Comparison of ENCODE assay signal across 9 mouse cellular contexts in the genomic region with DNA sequence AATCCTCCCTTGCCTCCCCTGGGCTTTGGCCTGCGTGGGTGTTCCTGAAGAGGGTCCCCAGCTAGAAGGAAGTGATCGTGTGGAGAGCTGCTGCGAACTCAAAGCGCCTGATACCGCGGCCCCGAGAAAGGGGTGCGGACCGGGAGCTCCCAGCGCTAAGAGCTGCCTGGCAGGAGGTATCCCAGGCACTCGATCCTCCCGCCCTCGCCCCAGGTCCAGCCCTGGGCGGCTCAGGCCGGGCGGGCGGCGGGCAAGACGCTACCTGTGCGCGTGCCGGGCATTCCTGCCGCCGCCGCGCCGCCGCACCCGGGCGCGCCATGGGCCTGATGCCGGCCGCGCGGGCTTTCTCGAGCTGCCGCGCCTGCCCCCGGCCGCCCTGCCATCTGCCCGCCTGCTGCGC.
DNase-seq lines count a peak whose midpoint lies in the region; ATAC-seq lines count a peak whose summit lies in the region.
"Had no signal": no experiment of that assay in that cellular context is flagged by ENCODE, and none has a peak within 500 bp of the region (broad histone marks: within the 10 kb centered on the region; RNA-seq: fewer than 3 reads in every experiment).

No protein-coding gene starts in this region.

- H3K36me3 ChIP-seq in liver, embryonic 11.5 days (ENCODE audit: control insufficient read depth, insufficient read depth, low read length), result no peaks in the 10 kb centered on the region
- H3K36me3 ChIP-seq in intestine, embryonic 14.5 days (ENCODE audit: control insufficient read depth, insufficient read depth, low read length), result no peaks in the 10 kb centered on the region
- no peaks in the 10 kb centered on the region for H3K36me3 ChIP-seq in lung, embryonic 16.5 days (ENCODE audit: control insufficient read depth, insufficient read depth, low read length)

- H3K9ac ChIP-seq in liver, embryonic 11.5 days (ENCODE audit: low read depth, low read length), result no peak overlapping the region
- peak overlapping the region; percentile 44 for H3K9ac ChIP-seq in intestine, embryonic 14.5 days (ENCODE audit: low read length)
- H3K9ac ChIP-seq in lung, embryonic 16.5 days (ENCODE audit: low read length), result peak overlapping the region; percentile 68

- WGBS in liver, embryonic 11.5 days, result 1% methylated on average over 32 of the region's 42 CpGs
- under 1% methylated on average over 42 of the region's 42 CpGs for WGBS in intestine, embryonic 14.5 days
- 1% methylated on average over 39 of the region's 42 CpGs for WGBS in lung, embryonic 16.5 days

- peak overlapping the region; percentile 69 for H3K4me2 ChIP-seq in liver, embryonic 11.5 days
- H3K4me2 ChIP-seq in intestine, embryonic 14.5 days (ENCODE audit: low read length), result peak overlapping the region; percentile 85
- peak overlapping the region; percentile 66 for H3K4me2 ChIP-seq in lung, embryonic 16.5 days (ENCODE audit: low read depth, low read length)

- DNase-seq in liver, embryonic 11.5 days (ENCODE audit: low spot score), result peak; percentile 41
- DNase-seq in liver (no peak), MN1 (ENCODE audit: low spot score) (no peak)
- DNase-seq in intestine, embryonic 14.5 days (ENCODE audit: low spot score), result peak; percentile 66
- peak; percentile 74 for DNase-seq in urinary bladder, postnatal 14 days (ENCODE audit: low spot score)
- DNase-seq in testis, postnatal 14 days (ENCODE audit: low spot score), result no peak

- H3K4me3 ChIP-seq in liver, embryonic 11.5 days (ENCODE audit: low read depth, low read length), result peak overlapping the region; percentile 42
- peak overlapping the region; percentile 37 for H3K4me3 ChIP-seq in intestine, embryonic 14.5 days (ENCODE audit: low read depth, low read length)
- peak overlapping the region; percentile 49 for H3K4me3 ChIP-seq in lung, embryonic 16.5 days (ENCODE audit: low read length)

- H3K4me1 ChIP-seq in liver, embryonic 11.5 days (replicated peaks; ENCODE audit: control insufficient read depth, insufficient read depth, low read length), result peaks cover under 1% of the 10 kb centered on the region; the same call in 1 of the 2 replicates
- peaks cover 4% of the 10 kb centered on the region; the same call in 1 of the 2 replicates for H3K4me1 ChIP-seq in intestine, embryonic 14.5 days (replicated peaks; ENCODE audit: control insufficient read depth, insufficient read depth, low read length)
- H3K4me1 ChIP-seq in lung, embryonic 16.5 days (replicated peaks; ENCODE audit: control insufficient read depth, insufficient read depth, low read length), result peaks cover 47% of the 10 kb centered on the region

- peaks cover 38% of the 10 kb centered on the region for H3K27me3 ChIP-seq in liver, embryonic 11.5 days (replicated peaks; ENCODE audit: control insufficient read depth, insufficient read depth, low read length)
- peaks cover 27% of the 10 kb centered on the region for H3K27me3 ChIP-seq in intestine, embryonic 14.5 days (replicated peaks; ENCODE audit: control insufficient read depth, insufficient read depth, low read length)
- peaks cover 18% of the 10 kb centered on the region for H3K27me3 ChIP-seq in lung, embryonic 16.5 days (ENCODE audit: control insufficient read depth, insufficient read depth, low read depth, low read length)
- H3K27me3 ChIP-seq: Patski had no signal

- H3K27ac ChIP-seq in liver, embryonic 11.5 days (ENCODE audit: low read depth, low read length), result no peak overlapping the region
- no peak overlapping the region for H3K27ac ChIP-seq in intestine, embryonic 14.5 days (ENCODE audit: low read depth)
- peak overlapping the region; percentile 62 for H3K27ac ChIP-seq in lung, embryonic 16.5 days (ENCODE audit: low read length)

- no peak for ATAC-seq in liver, embryonic 11.5 days (replicated peaks; ENCODE audit: low FRiP score)
- ATAC-seq in intestine, embryonic 14.5 days (replicated peaks; ENCODE audit: low FRiP score, low TSS enrichment, low read depth), result peak; percentile 53; the same call in 1 of the 2 replicates
- peak; percentile 64 for ATAC-seq in lung, embryonic 16.5 days (ENCODE audit: low read depth)
- ATAC-seq in frontal cortex, adult (ENCODE audit: low TSS enrichment), result no peak
- ATAC-seq: Patski had no signal

- H3K9me3 ChIP-seq in liver, embryonic 11.5 days (ENCODE audit: control insufficient read depth, low read length), result no peaks in the 10 kb centered on the region
- no peaks in the 10 kb centered on the region for H3K9me3 ChIP-seq in intestine, embryonic 14.5 days (ENCODE audit: control insufficient read depth, low read length)
- no peaks in the 10 kb centered on the region for H3K9me3 ChIP-seq in lung, embryonic 16.5 days (ENCODE audit: control insufficient read depth, low read length)

Comparison
In these comparisons a context has a peak if more than half of its experiments do, and no peak if none do; other contexts are left out.
1. DNase-seq: peak in liver, embryonic 11.5 days (single experiment), intestine, embryonic 14.5 days (single experiment) and urinary bladder, postnatal 14 days (single experiment); none in liver (single experiment), MN1 (single experiment) and testis, postnatal 14 days (single experiment).
2. ATAC-seq: peak in intestine, embryonic 14.5 days (single experiment) and lung, embryonic 16.5 days (single experiment); none in liver, embryonic 11.5 days (single experiment) and frontal cortex, adult (single experiment).
3. Peak in every context shown above with its lines, with median percentiles within 50 percentile points of each other: H3K4me2 ChIP-seq and H3K4me3 ChIP-seq.